Mouse (Mus musculus) limb, embryonic 14.5 days (tissue): ENCODE data around the gene Prdm16. TPM values are rescaled to one million over a fixed set of nuclear protein-coding genes. Genes with fewer than 3 reads are reported as not detected.

ENCODE experiments used
- ATAC-seq: fragments of 200-750 bp; cut with Nextera tagmentation; 2 replicates; pipeline ENCODE4 v1.8.0; 2017; ENCODE audit warnings: low read depth, moderate number of reproducible peaks, moderate TSS enrichment; ENCODE audit not compliant: low FRiP score
- DNase-seq: peaks from one replicate; pipeline ENCODE4 v3.0.0-alpha.2; 2015; ENCODE audit warnings: low spot score
- H3K27ac ChIP-seq: fragments of 300-500 bp; sonication (generic); replicated peaks from 2 replicates; pipeline ENCODE4 v1.5.1; 2014; ENCODE audit warnings: low read depth, mild to moderate bottlenecking, low read length, moderate library complexity, mixed read lengths
- H3K27me3 ChIP-seq: fragments of 300-500 bp; sonication (generic); 2 replicates; pipeline ENCODE4 v1.6.1; 2014; ENCODE audit warnings: low read length, mixed read lengths; ENCODE audit not compliant: control insufficient read depth, insufficient read depth
- H3K36me3 ChIP-seq: fragments of 300-500 bp; sonication (generic); 2 replicates; pipeline ENCODE4 v1.6.1; 2014; ENCODE audit warnings: mild to moderate bottlenecking, low read length, moderate library complexity, mixed read lengths; ENCODE audit not compliant: control insufficient read depth, insufficient read depth
- H3K4me1 ChIP-seq: fragments of 300-500 bp; sonication (generic); 2 replicates; pipeline ENCODE4 v1.6.1; 2014; ENCODE audit warnings: antibody characterized with exemption, low read length, mixed read lengths; ENCODE audit not compliant: control insufficient read depth, insufficient read depth
- H3K4me2 ChIP-seq: fragments of 300-500 bp; sonication (generic); replicated peaks from 2 replicates; pipeline ENCODE4 v1.6.1; 2014; ENCODE audit warnings: low read depth, mild to moderate bottlenecking, low read length, moderate library complexity; ENCODE audit not compliant: severe bottlenecking
- H3K4me3 ChIP-seq: fragments of 300-500 bp; sonication (generic); replicated peaks from 2 replicates; pipeline ENCODE4 v1.5.1; 2014; ENCODE audit warnings: low read length
- H3K9ac ChIP-seq: fragments of 300-500 bp; sonication (generic); 2 replicates; pipeline ENCODE4 v1.6.1; 2014; ENCODE audit warnings: mild to moderate bottlenecking, low read depth, low read length, moderate library complexity; ENCODE audit not compliant: severe bottlenecking
- H3K9me3 ChIP-seq: fragments of 300-500 bp; sonication (generic); 2 replicates; pipeline ENCODE4 v1.6.1; 2016; ENCODE audit warnings: low read length; ENCODE audit not compliant: control insufficient read depth
- POLR2A ChIP-seq: fragments of 200-500 bp; IDR thresholded peaks from 2 replicates; pipeline ENCODE4 v1.8.0; 2012; ENCODE audit warnings: inconsistent platforms, mild to moderate bottlenecking, moderate library complexity, borderline replicate concordance; ENCODE audit not compliant: insufficient read depth, insufficient read length; ENCODE audit errors: extremely low read depth
- WGBS: fragments of 180-500 bp; shearing (Covaris S2); extraction: QIAGEN DNeasy Blood & Tissue Kit; methylation state at CpG from one replicate; pipeline ENCODE4 v1.1.7; 2014; 5-methylcytosine and 5-hydroxymethylcytosine counted together
- polyA plus RNA-seq, 2 experiments: library from polyadenylated mRNA; depleted of rRNA in 1 of 2; stranded (reverse) in 1 of 2; unstranded in 1 of 2; fragments of >200 nt; fragmentation: Nextera tagmentation in 1 of 2; extraction: Ambion mirVana in 1 of 2; gene quantifications; 2 replicates each; pipeline versions ENCODE4 v1.2.1 to v1.2.3; 2012 to 2014

The Prdm16 gene
- polyA plus RNA-seq, 2 experiments = 11.7 to 25.6 TPM

DNA sequence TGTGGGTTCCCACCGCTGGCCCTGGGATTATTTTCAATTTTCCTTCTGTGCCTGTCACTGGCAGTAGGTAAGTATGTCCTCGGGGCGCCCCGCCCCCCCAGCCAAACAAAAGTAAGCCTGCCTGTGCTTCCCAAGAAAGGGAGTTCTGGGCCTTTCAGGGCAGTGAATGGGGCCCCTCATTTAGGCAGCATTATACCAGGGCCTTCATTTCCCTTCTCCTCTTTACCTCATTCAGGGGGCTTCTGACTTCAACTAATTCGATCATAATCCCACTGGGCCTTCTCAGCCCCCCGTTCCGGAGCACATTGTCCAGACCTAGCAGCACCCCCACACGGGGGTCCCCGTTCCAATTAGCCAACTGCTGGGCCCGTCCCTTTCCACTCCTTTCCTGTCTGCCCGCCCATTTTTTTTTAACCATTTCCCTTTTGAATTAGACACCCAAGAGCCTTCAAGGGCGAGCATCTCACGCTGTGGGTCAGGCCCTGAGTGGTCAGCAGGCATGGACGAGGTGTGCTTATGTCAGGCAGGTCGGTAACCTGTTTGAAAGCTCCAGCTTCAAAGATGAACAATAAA lies 124.1 kb downstream of the Prdm16 start:
- TF ChIP-seq POLR2A = no peak
- DNase-seq = no peak
- Histone ChIP-seq H3K4me2 (no peak overlapping the region), H3K4me1 (peaks cover 16% of the 10 kb centered on the region), H3K27me3 (no peaks in the 10 kb centered on the region), H3K4me3 (no peak overlapping the region), H3K9me3 (no peaks in the 10 kb centered on the region), H3K9ac (0 out of 2 replicates have a peak overlapping the region, but pooled peaks have one; percentile 34), H3K36me3 (no peaks in the 10 kb centered on the region), H3K27ac (no peak overlapping the region)
- WGBS = 31% methylated on average over 15 of the region's 15 CpGs
- ATAC-seq = no peak

DNA sequence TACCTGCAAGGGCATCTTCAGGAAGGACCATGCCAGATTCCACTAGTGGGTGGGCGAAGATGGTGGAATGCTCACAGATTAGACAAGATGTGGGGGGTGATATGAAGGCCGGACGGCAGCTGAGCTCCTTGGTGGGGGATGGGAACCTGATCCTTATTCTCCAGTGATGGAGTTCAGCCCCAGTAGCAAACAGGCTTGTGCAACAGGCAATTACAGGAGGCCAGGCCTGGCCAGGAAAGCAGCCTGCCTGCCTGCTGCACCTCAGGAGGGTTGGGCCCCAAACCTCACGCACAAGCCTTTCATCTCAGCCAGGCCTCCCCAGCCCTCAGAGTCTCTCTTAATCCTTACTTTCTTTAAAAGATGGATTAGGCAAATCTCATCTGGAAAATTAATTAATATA lies 124.9 kb downstream of the Prdm16 start:
- 44% methylated on average over 4 of the region's 4 CpGs for WGBS
- Histone ChIP-seq H3K4me2 (no peak overlapping the region), H3K9ac (no peak overlapping the region), H3K4me1 (peaks cover 16% of the 10 kb centered on the region), H3K27me3 (no peaks in the 10 kb centered on the region), H3K36me3 (no peaks in the 10 kb centered on the region), H3K4me3 (no peak overlapping the region), H3K9me3 (no peaks in the 10 kb centered on the region), H3K27ac (no peak overlapping the region)
- ATAC-seq = no peak
- TF ChIP-seq POLR2A = no peak
- DNase-seq = no peak

GRCm38 (mm10) chr4:154506774-154507435 lies 129.8 kb downstream of the Prdm16 start:
- Histone ChIP-seq H3K27me3 (no peaks in the 10 kb centered on the region), H3K36me3 (no peaks in the 10 kb centered on the region), H3K4me3 (no peak overlapping the region), H3K9ac (no peak overlapping the region), H3K9me3 (no peaks in the 10 kb centered on the region), H3K4me2 (no peak overlapping the region), H3K27ac (no peak overlapping the region), H3K4me1 (peaks cover 12% of the 10 kb centered on the region)
- 31% methylated on average over 20 of the region's 20 CpGs for WGBS
- DNase-seq = no peak
- ATAC-seq = no peak
- TF ChIP-seq POLR2A = no peak

GRCm38 (mm10) chr4:154505313-154505712 lies 131.4 kb downstream of the Prdm16 start:
- no peak overlapping the region for H3K4me2 ChIP-seq
- DNase-seq (no peak), ATAC-seq (no peak)
- peaks cover 19% of the 10 kb centered on the region for H3K4me1 ChIP-seq
- no peak for TF ChIP-seq POLR2A
- H3K27me3 ChIP-seq = no peaks in the 10 kb centered on the region
- H3K9ac ChIP-seq = no peak overlapping the region
- H3K4me3 ChIP-seq = no peak overlapping the region
- no peak overlapping the region for H3K27ac ChIP-seq
- H3K36me3 ChIP-seq = no peaks in the 10 kb centered on the region
- H3K9me3 ChIP-seq = no peaks in the 10 kb centered on the region
- WGBS = 79% methylated on average over 5 of the region's 5 CpGs

- TF ChIP-seq POLR2A = no peak
- H3K4me1 ChIP-seq = peaks cover 33% of the 10 kb centered on the region
Observed at GRCm38 (mm10) chr4:154503260-154503829, 133.3 kb downstream of the Prdm16 start.

More at GRCm38 (mm10) chr4:154503260-154503829, 133.3 kb downstream of the Prdm16 start:
- DNase-seq (no peak), ATAC-seq (no peak)
- Histone ChIP-seq H3K27me3 (no peaks in the 10 kb centered on the region), H3K9ac (no peak overlapping the region), H3K4me2 (no peak overlapping the region), H3K27ac (no peak overlapping the region), H3K4me3 (no peak overlapping the region), H3K9me3 (no peaks in the 10 kb centered on the region), H3K36me3 (no peaks in the 10 kb centered on the region)
- WGBS = 60% methylated on average over 20 of the region's 21 CpGs
